Mouse (Mus musculus) lung, embryonic 15.5 days (tissue): Measurements from ENCODE around the gene Pigq. TPM values are rescaled to one million over a fixed set of nuclear protein-coding genes. Genes with fewer than 3 reads are reported as not detected.

Source experiments
- ATAC-seq: fragments of 200-750 bp; cut with Nextera tagmentation; 2 replicates; pipeline ENCODE4 v1.8.0; 2017; ENCODE audit warnings: moderate number of reproducible peaks, borderline replicate concordance; ENCODE audit not compliant: low FRiP score, low TSS enrichment; ENCODE audit errors: extremely low read depth
- H3K27ac ChIP-seq: fragments of 300-500 bp; sonication (generic); 2 replicates; pipeline ENCODE4 v1.5.1; 2015; ENCODE audit warnings: moderate library complexity, mild to moderate bottlenecking, inconsistent platforms
- H3K27me3 ChIP-seq: fragments of 300-500 bp; sonication (generic); 2 replicates; pipeline ENCODE4 v1.6.1; 2015; ENCODE audit warnings: inconsistent platforms
- H3K36me3 ChIP-seq: fragments of 300-500 bp; sonication (generic); 2 replicates; pipeline ENCODE4 v1.6.1; 2015; ENCODE audit warnings: inconsistent platforms
- H3K4me1 ChIP-seq: fragments of 300-500 bp; sonication (generic); 2 replicates; pipeline ENCODE4 v1.6.1; 2015; ENCODE audit warnings: inconsistent platforms
- H3K4me2 ChIP-seq: fragments of 300-500 bp; sonication (generic); 2 replicates; pipeline ENCODE4 v1.6.1; 2015; ENCODE audit warnings: inconsistent platforms, mild to moderate bottlenecking, moderate library complexity
- H3K4me3 ChIP-seq: fragments of 300-500 bp; sonication (generic); 2 replicates; pipeline ENCODE4 v1.5.1; 2015; ENCODE audit warnings: mild to moderate bottlenecking, inconsistent platforms
- H3K9ac ChIP-seq: fragments of 300-500 bp; sonication (generic); 2 replicates; pipeline ENCODE4 v1.6.1; 2015; ENCODE audit warnings: inconsistent platforms
- H3K9me3 ChIP-seq: fragments of 300-500 bp; sonication (generic); 2 replicates; pipeline ENCODE4 v1.6.1; 2016; ENCODE audit warnings: inconsistent platforms
- WGBS: fragments of 180-500 bp; shearing (Covaris S2); methylation state at CpG from one replicate; pipeline ENCODE4 v1.1.7; 2015; 5-methylcytosine and 5-hydroxymethylcytosine counted together
- polyA plus RNA-seq: library from polyadenylated mRNA; unstranded; fragments of >200 nt; fragmentation: Nextera tagmentation; extraction: Ambion mirVana; gene quantifications from 2 replicates; pipeline ENCODE4 v1.2.1, GENCODE M21; 2015

Pigq gene
- polyA plus RNA-seq, 1 experiment from 2014 or later = 65.0 TPM

DNA sequence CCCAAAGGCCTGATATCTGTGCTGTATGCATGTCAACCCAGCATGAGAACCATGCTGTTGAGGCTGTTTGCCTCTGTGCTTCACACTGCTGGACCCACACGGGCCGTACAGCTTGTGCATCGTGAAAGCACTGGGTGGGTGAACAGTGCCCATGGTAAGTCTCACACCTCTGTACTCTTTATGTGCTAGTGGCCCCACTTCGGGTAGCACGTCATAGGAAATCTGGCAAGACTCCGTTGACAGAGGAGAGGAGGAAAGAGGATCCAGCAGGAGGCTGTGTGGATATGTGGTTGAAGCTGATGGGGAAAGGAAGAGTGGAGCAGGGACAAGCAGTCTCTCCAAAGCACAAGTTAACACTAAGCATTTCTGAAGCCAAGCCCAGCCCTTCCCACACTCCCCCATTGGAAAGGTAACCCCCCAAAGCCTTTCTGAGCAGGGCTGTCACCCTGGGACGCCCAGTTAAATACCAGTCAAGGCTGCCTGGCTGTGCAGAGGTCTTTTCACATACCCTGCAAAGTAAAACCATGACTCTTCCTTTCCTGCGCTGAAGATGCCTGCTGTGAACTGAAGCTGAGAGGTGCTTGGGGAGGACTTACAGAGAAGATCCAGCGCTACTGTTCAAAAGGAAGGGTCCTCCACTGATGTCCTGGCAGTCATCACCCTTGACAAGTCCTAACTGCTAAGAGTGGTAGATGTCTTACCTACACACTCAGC lies 26.5 kb downstream of the Pigq start:
- 81% methylated on average over 9 of the region's 9 CpGs for WGBS
- Histone ChIP-seq H3K9me3 (no peaks in the 10 kb centered on the region), H3K27ac (no peak overlapping the region)

DNA sequence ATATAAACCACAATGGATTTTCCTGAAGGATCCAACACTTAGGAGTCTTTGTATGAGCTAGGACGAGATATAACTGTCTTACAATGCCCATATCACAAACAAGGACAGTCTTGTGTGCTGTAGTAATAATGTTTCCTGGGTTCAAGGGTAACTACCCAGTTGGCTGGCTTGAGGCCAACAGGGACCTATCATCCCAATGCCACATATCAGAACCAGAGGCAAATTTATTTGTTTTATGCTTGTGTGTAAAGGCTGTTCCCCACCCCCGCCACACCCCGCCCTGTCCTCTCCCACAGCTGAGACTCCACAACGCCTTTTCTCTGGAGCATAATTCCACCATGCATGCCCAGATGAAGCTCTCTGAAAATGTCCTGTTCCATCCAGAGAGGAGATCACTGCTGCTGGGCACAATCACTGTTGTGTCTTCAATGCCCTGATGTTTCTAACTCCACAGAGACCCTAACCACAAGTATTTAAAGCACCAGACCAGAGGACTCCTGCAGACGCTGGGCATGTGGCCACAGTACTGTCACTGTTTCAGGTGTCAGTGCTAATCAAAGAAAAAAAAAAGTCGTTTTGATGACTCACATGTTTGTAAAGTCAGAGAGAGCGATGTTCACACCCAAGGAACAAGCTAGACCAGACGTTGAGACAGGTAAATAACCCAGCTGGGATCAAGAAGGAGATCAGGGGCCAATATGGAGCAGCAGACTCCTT lies 27.6 kb downstream of the Pigq start:
- Histone ChIP-seq H3K4me3 (no peak overlapping the region), H3K9ac (no peak overlapping the region), H3K4me2 (no peak overlapping the region), H3K4me1 (peaks cover 30% of the 10 kb centered on the region), H3K27me3 (no peaks in the 10 kb centered on the region), H3K27ac (no peak overlapping the region), H3K36me3 (peaks cover 5% of the 10 kb centered on the region; the same call in 1 of the 2 replicates), H3K9me3 (no peaks in the 10 kb centered on the region)
- WGBS = 76% methylated on average over 8 of the region's 8 CpGs
- ATAC-seq = no peak

More for the DNA sequence above, 26.5 kb downstream of the Pigq start:
- ATAC-seq = no peak
- H3K36me3 ChIP-seq = peaks cover 5% of the 10 kb centered on the region; the same call in 1 of the 2 replicates
- peak overlapping the region; percentile 85 for H3K9ac ChIP-seq
- peak overlapping the region; percentile 84 for H3K4me3 ChIP-seq
- H3K4me2 ChIP-seq = peak overlapping the region; percentile 85
- peaks cover 30% of the 10 kb centered on the region for H3K4me1 ChIP-seq
- H3K27me3 ChIP-seq = no peaks in the 10 kb centered on the region

DNA sequence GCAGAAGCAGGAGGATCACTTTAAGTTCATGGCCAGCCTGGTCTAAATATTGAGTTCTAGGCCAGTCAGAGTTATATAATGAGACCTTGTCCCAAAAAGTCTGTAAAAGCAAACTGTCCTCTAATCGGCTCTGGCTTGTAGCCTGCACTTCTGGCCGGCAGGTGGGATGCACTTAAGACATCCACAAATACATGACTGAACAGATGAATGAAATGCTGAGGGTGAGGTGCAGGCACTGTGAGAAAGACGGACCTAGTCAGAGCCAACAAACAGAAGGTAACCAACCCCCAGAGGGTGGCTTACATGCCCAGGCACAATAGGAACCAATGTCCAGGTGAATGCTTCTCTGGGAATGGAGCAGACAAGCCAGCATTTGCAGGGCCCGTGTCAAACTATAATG lies 30.4 kb downstream of the Pigq start:
- Histone ChIP-seq H3K4me3 (no peak overlapping the region), H3K9ac (no peak overlapping the region), H3K27me3 (no peaks in the 10 kb centered on the region), H3K4me2 (no peak overlapping the region), H3K36me3 (peaks cover 5% of the 10 kb centered on the region; the same call in 1 of the 2 replicates), H3K9me3 (no peaks in the 10 kb centered on the region), H3K27ac (peak overlapping the region; percentile 34), H3K4me1 (peaks cover 25% of the 10 kb centered on the region)
- no peak for ATAC-seq
- 64% methylated on average over 4 of the region's 4 CpGs for WGBS

DNA sequence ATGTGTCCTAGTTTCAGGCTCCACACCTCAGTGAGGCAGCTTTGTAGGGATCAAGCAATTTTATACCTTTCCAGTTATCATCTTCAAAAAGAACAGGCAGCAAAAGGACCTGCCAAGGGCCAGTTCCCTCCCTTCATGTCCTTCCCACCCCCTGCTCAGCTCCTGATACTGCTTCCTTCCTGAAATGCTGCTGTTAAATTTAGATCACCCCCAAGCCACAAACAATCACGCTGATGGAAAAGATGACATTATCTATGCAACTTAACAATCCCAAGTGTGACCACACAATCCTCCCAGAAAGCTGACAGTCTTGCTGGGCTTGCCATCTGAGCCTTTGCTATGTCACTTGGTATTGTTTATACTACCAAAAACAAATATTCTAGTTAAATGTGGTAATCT lies 30.9 kb downstream of the Pigq start:
- WGBS = 62% methylated on average over 1 of the region's 1 CpGs
- Histone ChIP-seq H3K4me2 (no peak overlapping the region), H3K4me3 (no peak overlapping the region), H3K9me3 (no peaks in the 10 kb centered on the region), H3K27me3 (no peaks in the 10 kb centered on the region), H3K4me1 (peaks cover 23% of the 10 kb centered on the region), H3K36me3 (peaks cover 5% of the 10 kb centered on the region; the same call in 1 of the 2 replicates), H3K27ac (peak overlapping the region; percentile 34), H3K9ac (no peak overlapping the region)
- ATAC-seq = no peak

DNA sequence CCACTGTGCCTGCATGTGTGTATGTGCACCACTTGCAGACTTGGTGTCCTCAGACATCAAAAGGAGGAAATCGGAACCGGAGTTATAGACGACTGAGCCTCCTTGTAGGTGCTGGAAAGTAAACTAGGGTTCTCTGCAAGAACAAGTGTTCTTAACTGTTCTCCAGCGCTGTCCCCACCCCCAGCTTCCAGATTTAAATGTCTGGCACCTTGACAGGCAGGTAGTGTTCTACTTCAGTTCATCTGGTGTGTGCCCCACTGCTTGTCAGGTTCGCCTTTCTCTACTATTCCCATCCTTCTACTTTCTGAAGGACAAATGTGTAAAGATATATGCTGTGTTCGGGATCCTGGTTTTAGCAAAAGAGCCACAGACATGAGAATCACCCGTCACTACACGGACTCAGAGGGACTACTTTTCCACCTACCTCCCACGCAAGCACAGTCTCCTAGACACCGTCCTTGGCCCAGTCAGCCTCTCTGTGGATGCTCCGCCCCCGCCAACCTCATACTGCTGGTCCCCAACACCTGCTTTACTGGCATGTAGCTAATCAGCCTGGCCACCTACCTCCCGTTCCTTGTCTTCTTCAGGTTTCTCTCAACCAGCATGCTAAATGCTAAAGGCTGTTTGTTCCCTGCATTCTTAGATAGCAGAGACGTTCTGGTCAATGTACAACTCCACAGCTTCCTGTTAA lies 31.4 kb downstream of the Pigq start:
- H3K9me3 ChIP-seq = no peaks in the 10 kb centered on the region
- H3K4me1 ChIP-seq = peaks cover 18% of the 10 kb centered on the region
- 0 out of 2 replicates have a peak overlapping the region, but pooled peaks have one; percentile 34 for H3K27ac ChIP-seq
- H3K4me2 ChIP-seq = no peak overlapping the region
- H3K4me3 ChIP-seq = no peak overlapping the region
- WGBS = 76% methylated on average over 14 of the region's 14 CpGs
- no peak overlapping the region for H3K9ac ChIP-seq
- H3K27me3 ChIP-seq = no peaks in the 10 kb centered on the region
- H3K36me3 ChIP-seq = peaks cover 5% of the 10 kb centered on the region; the same call in 1 of the 2 replicates
- ATAC-seq = no peak

DNA sequence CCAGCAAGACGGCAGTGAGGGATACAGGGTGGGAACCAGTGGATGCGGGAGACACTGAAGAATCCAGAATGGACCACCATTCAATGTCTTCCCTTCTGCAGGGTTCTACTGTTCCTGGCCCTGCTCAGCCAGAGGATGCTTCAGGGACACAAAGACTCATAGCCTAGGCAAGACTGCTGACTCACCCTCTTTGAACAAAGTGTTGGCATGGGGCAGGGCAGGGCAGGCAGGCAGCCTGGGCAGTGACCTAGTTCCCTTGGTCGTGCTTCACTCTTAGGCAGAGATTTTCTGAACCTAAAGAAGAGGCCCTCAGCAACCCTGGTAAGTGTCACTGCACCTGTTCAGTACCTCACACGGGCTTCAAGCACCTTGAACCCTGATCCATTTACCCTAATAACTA lies 32.9 kb downstream of the Pigq start:
- 93% methylated on average over 4 of the region's 4 CpGs for WGBS
- no peak overlapping the region for H3K27ac ChIP-seq
- H3K9ac ChIP-seq = no peak overlapping the region
- H3K4me1 ChIP-seq = peaks cover 9% of the 10 kb centered on the region
- no peaks in the 10 kb centered on the region for H3K27me3 ChIP-seq
- no peak overlapping the region for H3K4me2 ChIP-seq
- no peak for ATAC-seq
- H3K4me3 ChIP-seq = no peak overlapping the region
- H3K9me3 ChIP-seq = no peaks in the 10 kb centered on the region
- H3K36me3 ChIP-seq = peaks cover 3% of the 10 kb centered on the region; the same call in 1 of the 2 replicates

DNA sequence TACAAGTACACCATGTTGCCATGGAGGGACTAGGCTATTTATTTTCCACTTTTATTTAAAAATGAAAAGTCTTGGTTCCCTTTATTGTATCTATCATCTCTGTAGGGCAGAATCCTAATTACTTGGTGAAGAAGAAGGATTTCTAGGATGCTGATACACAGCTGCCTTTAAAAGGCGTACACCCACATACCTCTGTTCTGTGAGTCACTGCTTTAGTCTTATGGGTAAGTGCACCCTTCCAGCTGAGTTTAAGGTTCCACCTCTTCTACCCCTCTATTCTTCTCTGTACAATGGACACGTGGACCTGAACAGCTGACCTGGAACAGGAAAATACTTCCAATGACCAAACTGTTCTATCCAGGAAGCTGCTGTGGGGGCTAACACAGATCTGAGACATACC lies 37.1 kb downstream of the Pigq start:
- Histone ChIP-seq H3K4me3 (no peak overlapping the region), H3K36me3 (peaks cover 5% of the 10 kb centered on the region; the same call in 1 of the 2 replicates), H3K9me3 (no peaks in the 10 kb centered on the region), H3K4me2 (no peak overlapping the region), H3K27me3 (no peaks in the 10 kb centered on the region), H3K9ac (no peak overlapping the region), H3K27ac (no peak overlapping the region), H3K4me1 (no peaks in the 10 kb centered on the region)
- 87% methylated on average over 2 of the region's 2 CpGs for WGBS
- no peak for ATAC-seq

DNA sequence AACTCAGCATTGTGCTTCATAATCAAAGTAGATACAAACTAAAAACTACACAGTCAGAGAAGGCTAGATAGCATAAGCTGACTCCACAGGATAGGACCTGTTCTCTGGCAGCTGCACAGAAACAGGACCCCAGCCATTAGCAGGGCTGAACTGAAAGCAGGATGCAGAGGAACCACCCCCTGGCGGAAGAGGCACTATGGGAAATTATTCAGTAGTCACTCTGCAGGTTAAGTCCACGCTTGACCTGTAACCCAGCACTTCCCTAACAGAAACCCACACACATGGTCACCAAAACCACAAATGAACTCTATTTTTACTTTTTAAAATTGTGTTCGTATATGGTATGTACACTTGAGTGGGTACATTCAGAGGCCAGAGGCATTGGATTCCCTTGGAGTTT lies 41.7 kb downstream of the Pigq start:
- H3K27ac ChIP-seq = no peak overlapping the region
- ATAC-seq = no peak
- H3K4me1 ChIP-seq = no peaks in the 10 kb centered on the region
- peaks cover 12% of the 10 kb centered on the region for H3K36me3 ChIP-seq
- H3K27me3 ChIP-seq = no peaks in the 10 kb centered on the region
- no peak overlapping the region for H3K4me3 ChIP-seq
- H3K9me3 ChIP-seq = no peaks in the 10 kb centered on the region
- no peak overlapping the region for H3K4me2 ChIP-seq
- H3K9ac ChIP-seq = no peak overlapping the region
- WGBS = 87% methylated on average over 3 of the region's 3 CpGs

DNA sequence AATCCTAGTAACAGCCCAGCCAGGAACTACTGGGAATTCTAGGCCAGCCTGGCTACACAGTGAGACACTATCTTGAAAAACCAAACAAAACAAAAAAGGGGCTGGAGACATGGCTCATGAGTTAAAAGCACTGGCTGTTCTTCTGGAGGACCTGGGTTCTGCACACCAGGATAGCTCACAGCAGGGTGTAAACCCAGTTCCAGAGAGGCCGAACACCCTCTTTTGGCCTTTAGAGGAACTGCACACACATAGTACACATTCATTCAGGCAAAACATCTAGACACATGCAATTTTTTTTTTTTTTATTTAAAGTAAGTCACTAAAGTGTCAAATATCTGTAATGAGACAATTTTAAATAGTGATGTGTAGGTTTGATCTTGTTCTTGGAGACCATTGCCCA lies 44.5 kb downstream of the Pigq start:
- H3K4me1 ChIP-seq = no peaks in the 10 kb centered on the region
- WGBS = 97% methylated on average over 1 of the region's 1 CpGs
- no peak for ATAC-seq

DNA sequence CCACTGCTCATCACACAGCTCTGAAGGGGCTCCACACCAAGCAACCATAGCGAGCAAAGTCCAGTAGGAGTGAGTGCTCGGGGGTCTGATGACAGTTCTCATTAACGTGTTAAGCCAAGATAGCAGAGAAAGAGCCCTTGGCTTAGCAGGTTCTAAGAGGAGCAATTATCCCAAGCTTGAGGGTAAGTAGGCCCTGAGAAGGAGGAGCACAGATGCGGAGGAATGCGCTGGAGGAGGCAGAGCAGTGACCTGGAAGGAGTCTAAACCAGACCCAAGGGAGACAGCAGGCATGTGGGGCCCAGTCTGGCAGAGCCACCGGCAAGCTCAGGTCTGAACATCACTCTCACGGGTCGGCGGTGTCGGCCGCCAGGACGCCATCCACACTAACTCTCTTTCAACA lies 48.8 kb downstream of the Pigq start:
- no peaks in the 10 kb centered on the region for H3K4me1 ChIP-seq
- H3K4me3 ChIP-seq = no peak overlapping the region
- no peak for ATAC-seq
- 66% methylated on average over 12 of the region's 12 CpGs for WGBS
- no peaks in the 10 kb centered on the region for H3K27me3 ChIP-seq
- no peaks in the 10 kb centered on the region for H3K9me3 ChIP-seq
- H3K27ac ChIP-seq = no peak overlapping the region
- H3K36me3 ChIP-seq = peaks cover 7% of the 10 kb centered on the region
- H3K9ac ChIP-seq = no peak overlapping the region
- no peak overlapping the region for H3K4me2 ChIP-seq

More for the DNA sequence above, 44.5 kb downstream of the Pigq start:
- H3K9ac ChIP-seq = no peak overlapping the region
- no peaks in the 10 kb centered on the region for H3K9me3 ChIP-seq
- no peak overlapping the region for H3K4me2 ChIP-seq
- peaks cover 7% of the 10 kb centered on the region for H3K36me3 ChIP-seq
- H3K4me3 ChIP-seq = no peak overlapping the region
- H3K27ac ChIP-seq = no peak overlapping the region
- H3K27me3 ChIP-seq = no peaks in the 10 kb centered on the region

DNA sequence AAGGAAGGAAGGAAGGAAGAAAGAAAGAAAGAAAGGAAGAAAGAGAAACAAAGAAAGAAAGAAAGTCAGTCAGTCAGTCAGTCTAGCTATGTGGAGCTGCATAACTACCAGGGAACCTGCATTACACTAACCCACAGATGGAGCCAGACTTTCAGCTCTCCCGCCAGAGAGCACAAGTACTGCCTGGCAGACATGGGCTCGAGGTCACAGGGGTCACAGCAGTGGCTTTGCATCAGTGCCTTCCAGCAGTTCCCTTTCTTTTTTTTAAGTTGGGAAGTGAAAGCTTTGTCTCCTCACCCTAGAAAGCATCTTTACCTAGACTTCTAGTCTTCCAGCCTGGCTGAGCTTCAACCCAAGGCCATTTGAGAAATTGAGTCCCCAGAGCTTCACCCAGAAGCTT lies 49.3 kb downstream of the Pigq start:
- 66% methylated on average over 2 of the region's 2 CpGs for WGBS
- no peak for ATAC-seq
- H3K27ac ChIP-seq = no peak overlapping the region

More for the DNA sequence above, 49.3 kb downstream of the Pigq start:
- H3K27me3 ChIP-seq = no peaks in the 10 kb centered on the region
- H3K36me3 ChIP-seq = peaks cover 3% of the 10 kb centered on the region; the same call in 1 of the 2 replicates
- H3K4me1 ChIP-seq = no peaks in the 10 kb centered on the region
- H3K4me2 ChIP-seq = no peak overlapping the region
- H3K9me3 ChIP-seq = no peaks in the 10 kb centered on the region
- no peak overlapping the region for H3K4me3 ChIP-seq
- no peak overlapping the region for H3K9ac ChIP-seq
